Mouse (Mus musculus) forebrain, embryonic 11.5 days (tissue): ENCODE measurements at regions not wholly inside any gene's neighbourhood (a gene's known extent, or its start where the extent isn't known, plus 50 kb on each side); places are given as distances from the start of the nearest gene placed in this dataset.
"Not testable (repeated sequence)": the region's sequence is repeated elsewhere in the genome, so short reads cannot be mapped to it uniquely, and the experiment has no call there.

Experiments
- ATAC-seq: fragments of 200-750 bp; cut with Nextera tagmentation; replicated peaks from 2 replicates; pipeline ENCODE4 v1.8.0; 2017; ENCODE audit warnings: moderate TSS enrichment; ENCODE audit not compliant: low FRiP score
- DNase-seq: peaks from one replicate; pipeline ENCODE4 v3.0.0-alpha.2; 2017; ENCODE audit warnings: low spot score
- H3K27ac ChIP-seq: fragments of 300-500 bp; sonication (generic); 2 replicates; pipeline ENCODE4 v1.5.1; 2014; ENCODE audit warnings: low read depth, low read length
- H3K27me3 ChIP-seq: fragments of 300-500 bp; sonication (generic); 2 replicates; pipeline ENCODE4 v1.6.1; 2014; ENCODE audit warnings: mild to moderate bottlenecking, low read length, mixed read lengths; ENCODE audit not compliant: control insufficient read depth, insufficient read depth
- H3K36me3 ChIP-seq: fragments of 300-500 bp; sonication (generic); 2 replicates; pipeline ENCODE4 v1.6.1; 2014; ENCODE audit warnings: mild to moderate bottlenecking, low read length, moderate library complexity, mixed read lengths; ENCODE audit not compliant: control insufficient read depth, insufficient read depth
- H3K4me1 ChIP-seq: fragments of 300-500 bp; sonication (generic); replicated peaks from 2 replicates; pipeline ENCODE4 v1.6.1; 2014; ENCODE audit warnings: low read length, mixed read lengths; ENCODE audit not compliant: control insufficient read depth, insufficient read depth
- H3K4me2 ChIP-seq: fragments of 300-500 bp; sonication (generic); 2 replicates; pipeline ENCODE4 v1.6.1; 2014; ENCODE audit warnings: low read depth, mild to moderate bottlenecking, low read length, moderate library complexity, mixed read lengths; ENCODE audit not compliant: severe bottlenecking
- H3K4me3 ChIP-seq: fragments of 300-500 bp; sonication (generic); 2 replicates; pipeline ENCODE4 v1.5.1; 2014; ENCODE audit warnings: low read depth, low read length
- H3K9ac ChIP-seq: fragments of 300-500 bp; sonication (generic); 2 replicates; pipeline ENCODE4 v1.6.1; 2014; ENCODE audit warnings: low read length
- H3K9me3 ChIP-seq: fragments of 300-500 bp; sonication (generic); 2 replicates; pipeline ENCODE4 v1.6.1; 2016; ENCODE audit warnings: low read length, mixed read lengths; ENCODE audit not compliant: control insufficient read depth
- WGBS: fragments of 180-500 bp; shearing (Covaris S2); extraction: QIAGEN DNeasy Blood & Tissue Kit; methylation state at CpG from one replicate; pipeline ENCODE4 v1.1.7; 2014; 5-methylcytosine and 5-hydroxymethylcytosine counted together

DNA sequence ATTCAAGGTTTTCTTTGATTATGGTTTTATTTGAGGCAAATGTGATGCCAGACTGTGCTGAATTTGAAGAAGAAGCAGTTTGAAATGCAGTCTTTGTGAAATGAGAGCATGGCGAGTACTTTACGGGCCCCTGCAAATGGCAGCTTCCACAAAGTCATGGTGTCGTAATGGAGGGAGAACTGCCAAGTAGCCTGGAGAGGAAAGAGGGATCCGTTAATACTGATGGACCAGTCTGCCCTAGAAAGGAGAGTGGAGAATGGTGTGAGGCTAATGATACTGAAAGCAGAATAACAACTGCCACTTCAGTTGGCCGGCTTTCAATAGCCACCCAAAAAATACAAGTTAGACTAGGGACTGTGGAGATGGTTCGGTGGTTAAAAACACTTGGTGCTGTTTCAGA, 492.8 kb downstream of the Gm4340 start:
- Histone ChIP-seq H3K4me2 (no peak overlapping the region), H3K9ac (no peak overlapping the region), H3K4me1 (no peaks in the 10 kb centered on the region), H3K27ac (no peak overlapping the region), H3K9me3 (no peaks in the 10 kb centered on the region), H3K4me3 (no peak overlapping the region), H3K27me3 (no peaks in the 10 kb centered on the region), H3K36me3 (no peaks in the 10 kb centered on the region)
- 82% methylated on average over 6 of the region's 6 CpGs for WGBS
- no peak for ATAC-seq
- no peak for DNase-seq

GRCm38 (mm10) chr10:104694974-104695373, 501.1 kb downstream of the Gm4340 start:
- H3K4me3 ChIP-seq, result no peak overlapping the region
- no peaks in the 10 kb centered on the region for H3K9me3 ChIP-seq
- H3K4me2 ChIP-seq, result no peak overlapping the region
- no peak for DNase-seq
- no peak overlapping the region for H3K27ac ChIP-seq
- H3K27me3 ChIP-seq, result no peaks in the 10 kb centered on the region
- WGBS, result 94% methylated on average over 3 of the region's 3 CpGs
- no peak overlapping the region for H3K9ac ChIP-seq
- H3K36me3 ChIP-seq, result no peaks in the 10 kb centered on the region
- ATAC-seq, result no peak
- H3K4me1 ChIP-seq, result no peaks in the 10 kb centered on the region

DNA sequence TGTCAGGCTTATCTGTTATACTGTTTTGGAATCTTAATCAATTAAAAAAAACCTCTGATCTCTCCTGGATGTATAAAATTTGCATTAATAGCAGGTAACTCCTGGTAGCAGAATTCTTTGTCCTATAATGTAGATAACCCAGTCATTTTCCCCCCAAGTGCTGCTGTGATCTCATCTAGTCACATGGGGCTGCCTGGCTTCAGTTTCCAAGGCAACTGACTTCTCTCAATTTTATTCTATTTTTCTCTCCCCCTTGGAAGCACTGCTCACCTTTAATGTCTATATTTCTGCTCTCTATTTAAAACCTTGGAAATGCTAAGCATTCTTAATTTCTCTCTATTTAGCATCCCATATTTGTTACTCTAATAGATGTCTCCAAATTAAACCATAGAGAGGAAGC, 515.1 kb downstream of the Gm4340 start:
- ATAC-seq (0 out of 2 replicates have a peak, but pooled peaks have one; percentile 42), DNase-seq (no peak)
- H3K4me1 ChIP-seq, result no peaks in the 10 kb centered on the region
- no peak overlapping the region for H3K9ac ChIP-seq
- H3K27me3 ChIP-seq, result no peaks in the 10 kb centered on the region
- no peak overlapping the region for H3K4me3 ChIP-seq
- H3K4me2 ChIP-seq, result no peak overlapping the region
- no peaks in the 10 kb centered on the region for H3K36me3 ChIP-seq
- H3K9me3 ChIP-seq, result no peaks in the 10 kb centered on the region
- H3K27ac ChIP-seq, result no peak overlapping the region

DNA sequence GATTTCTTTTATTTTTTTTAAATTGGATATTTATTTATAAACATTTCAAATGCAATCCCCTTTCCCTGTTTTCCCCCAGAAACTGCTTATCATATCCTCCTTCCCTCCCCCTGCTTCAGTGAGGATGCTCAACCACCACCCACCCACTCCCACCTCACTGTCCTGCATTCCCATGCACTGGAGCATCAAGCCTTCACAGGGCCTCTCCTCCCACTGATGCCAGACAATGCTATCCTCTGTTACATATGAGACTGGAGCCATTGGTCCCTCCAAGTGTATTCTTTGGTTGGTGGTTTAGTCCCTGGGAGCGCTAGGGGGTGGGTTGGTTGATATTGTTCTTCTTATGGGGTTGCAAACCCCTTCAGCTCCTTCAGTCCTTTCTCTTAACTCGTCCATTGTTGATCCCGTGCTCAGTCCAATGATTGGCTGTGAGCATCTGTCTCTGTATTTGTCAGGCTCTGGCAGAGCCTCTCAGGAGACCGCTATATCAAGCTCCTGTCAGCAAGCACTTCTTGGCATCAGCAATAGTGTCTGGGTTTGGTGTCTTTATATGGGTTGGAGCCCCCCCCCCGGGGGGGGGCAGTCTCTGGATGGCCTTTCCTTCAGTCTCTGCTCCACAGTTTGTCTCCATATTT, 519.6 kb downstream of the Gm4340 start:
- not testable (repeated sequence) for DNase-seq, H3K4me1 ChIP-seq, H3K9ac ChIP-seq, H3K4me3 ChIP-seq, H3K36me3 ChIP-seq, H3K27ac ChIP-seq, H3K27me3 ChIP-seq, H3K9me3 ChIP-seq, H3K4me2 ChIP-seq, ATAC-seq
- 54% methylated on average over 5 of the region's 5 CpGs for WGBS
